Mouse (Mus musculus): ENCODE measurements around the gene Ces1d. TPM values are rescaled to one million over a fixed set of nuclear protein-coding genes. Genes with fewer than 3 reads are reported as not detected.

The Ces1d gene
- not detected in 4 replicates for total RNA-seq (2023; ENCODE audit: inconsistent age)

DNA sequence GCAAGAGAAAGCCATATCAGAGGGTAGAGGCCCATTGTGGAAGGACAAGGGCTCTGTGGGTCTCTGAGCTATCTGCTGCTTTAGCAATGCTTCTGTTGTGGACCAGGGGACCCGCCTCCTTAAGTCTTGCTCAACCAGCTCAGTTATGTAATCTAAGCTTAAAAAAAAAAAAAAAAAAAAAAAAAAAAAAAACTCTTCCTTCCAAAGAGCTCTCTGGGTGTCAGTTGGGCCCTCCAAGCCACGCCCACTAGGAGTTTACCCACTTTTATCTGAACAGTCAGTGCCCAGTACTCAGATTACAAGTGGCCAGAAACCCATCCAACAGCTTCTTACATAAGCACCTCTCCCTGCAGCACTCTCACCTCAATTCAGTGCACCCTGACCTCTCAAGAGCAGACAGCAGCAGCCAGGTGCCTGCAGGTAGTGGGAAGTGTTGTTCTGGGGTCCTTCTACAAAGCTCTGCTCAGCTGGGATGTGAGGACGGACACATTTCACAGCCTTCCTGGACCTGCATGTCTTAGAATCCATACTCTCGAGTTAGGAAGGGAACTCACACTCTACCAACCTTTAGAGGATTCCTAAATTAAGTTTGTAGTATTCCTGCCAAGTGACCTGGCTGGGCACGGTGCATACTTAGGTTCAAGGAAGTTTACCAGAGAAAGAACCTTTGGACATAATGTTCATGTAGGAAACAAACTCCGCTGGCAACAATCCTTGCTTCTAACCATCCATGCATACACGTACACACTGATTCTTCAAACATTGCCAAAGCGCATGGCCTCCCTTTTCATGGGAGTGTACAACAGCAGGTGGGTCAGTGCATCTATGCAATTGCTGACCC lies at the start of gene Ces1d:
Gene Ces1d, minus strand, starts transcription at position 154 of the 841 bp plus-strand sequence.

DNA sequence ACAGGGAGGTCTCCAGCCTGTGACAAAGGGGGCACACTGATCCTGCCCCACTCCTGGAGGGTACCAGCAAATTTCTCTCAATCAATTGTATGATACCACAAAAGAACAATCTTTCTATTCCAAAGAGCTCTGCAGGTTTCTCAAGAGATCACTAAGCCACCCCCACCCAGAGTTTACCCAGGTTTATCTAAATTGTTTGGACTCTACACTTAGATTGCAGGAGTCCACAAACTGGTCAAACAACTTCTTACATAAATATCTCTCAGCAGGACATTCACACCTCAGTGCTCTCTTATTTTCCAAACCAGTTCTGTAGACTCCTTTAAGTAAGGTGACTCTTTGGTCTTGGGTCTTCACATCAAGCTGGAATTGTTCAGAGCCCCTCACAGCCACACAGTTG lies 31.8 kb upstream of the Ces1d start, which contains the start of gene Ces1e:
Gene Ces1e, minus strand, starts transcription at position 174 of the 400 bp plus-strand sequence.

DNA sequence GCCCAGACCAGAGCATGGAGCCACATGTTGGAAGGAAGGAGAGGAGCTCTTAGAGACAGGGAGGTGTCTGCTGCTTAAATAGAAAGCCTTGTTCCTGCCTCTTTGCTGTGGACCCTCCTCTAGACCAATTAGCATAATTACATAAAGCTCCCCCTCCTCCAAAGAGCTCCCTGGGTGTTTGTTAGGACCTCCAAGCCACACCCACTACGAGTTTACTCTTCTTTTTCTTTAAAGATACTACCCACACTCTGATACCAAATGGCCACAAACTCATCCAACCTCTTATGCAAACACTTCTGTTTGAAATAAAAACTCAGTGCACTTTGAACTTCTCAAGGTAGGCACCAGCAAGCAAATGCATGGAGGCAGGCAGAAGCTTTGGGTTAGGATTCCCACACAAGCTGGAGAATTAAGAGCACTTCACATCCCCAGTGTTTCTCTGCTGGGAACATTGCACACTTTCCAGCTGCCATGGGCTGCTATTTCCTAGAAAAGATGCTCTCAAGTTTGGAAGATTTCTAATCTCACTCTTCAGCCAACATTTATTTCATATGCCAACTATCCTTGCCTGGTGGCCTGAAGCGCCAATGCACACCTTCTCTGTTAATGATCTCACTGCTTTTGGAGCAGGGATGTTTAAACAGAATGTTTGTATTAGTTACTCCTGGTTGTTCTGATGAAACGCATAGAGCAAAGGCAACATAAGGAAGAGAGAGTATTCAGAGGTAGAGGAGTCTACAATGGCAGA lies 66.2 kb downstream of the Ces1d start, which contains the start of gene Ces1c:
Gene Ces1c, minus strand, starts transcription at position 51 of the 748 bp plus-strand sequence.

Other genes with a start within 250 kb of the Ces1d start
- 0.10 TPM in 1 of 4 replicates, not detected in the others for gene Slc6a2, start 237.8 kb downstream of the Ces1d start, total RNA-seq (2023; ENCODE audit: inconsistent age)
- gene Ces1a, start 149.6 kb downstream of the Ces1d start, total RNA-seq (2023; ENCODE audit: inconsistent age): not detected in 4 replicates
- not detected in 4 replicates for gene Ces1b, start 117.8 kb downstream of the Ces1d start, total RNA-seq (2023; ENCODE audit: inconsistent age)
- gene Ces1c, start 66.6 kb downstream of the Ces1d start, total RNA-seq (2023; ENCODE audit: inconsistent age): not detected in 4 replicates
- not detected in 4 replicates for gene Ces1e, start 31.8 kb upstream of the Ces1d start, total RNA-seq (2023; ENCODE audit: inconsistent age)
- gene Ces1f, start 81.9 kb upstream of the Ces1d start, total RNA-seq (2023; ENCODE audit: inconsistent age): not detected in 4 replicates
- not detected in 4 replicates for gene Ces1g, start 139.5 kb upstream of the Ces1d start, total RNA-seq (2023; ENCODE audit: inconsistent age)
- not detected in 4 replicates for gene Ces1h, start 181.9 kb upstream of the Ces1d start, total RNA-seq (2023; ENCODE audit: inconsistent age)

All from B cell, adult (primary cell).